Mouse (Mus musculus): Measurements from ENCODE around the gene Dnajc11. TPM values are rescaled to one million over a fixed set of nuclear protein-coding genes. Genes with fewer than 3 reads are reported as not detected.

Dnajc11 gene
- polyA plus RNA-seq, 1 experiment from 2014 or later = 78.4 TPM

GRCm38 (mm10) chr4:151902046-151902688 lies 31.3 kb upstream of the Dnajc11 start:
- H3K27me3 ChIP-seq (replicated peaks; ENCODE audit: control insufficient read depth, insufficient read depth, low read length) = no peaks in the 10 kb centered on the region
- 86% methylated on average over 17 of the region's 17 CpGs for WGBS
- H3K9me3 ChIP-seq (ENCODE audit: control insufficient read depth, low read length) = no peaks in the 10 kb centered on the region
- H3K36me3 ChIP-seq (ENCODE audit: control insufficient read depth, insufficient read depth, low read length) = no peaks in the 10 kb centered on the region
- H3K27ac ChIP-seq (ENCODE audit: low read depth, low read length) = no peak overlapping the region
- H3K4me3 ChIP-seq (ENCODE audit: low read length) = no peak overlapping the region
- no peak overlapping the region for H3K4me2 ChIP-seq (ENCODE audit: low read length)
- ATAC-seq = no peak
- no peak overlapping the region for H3K9ac ChIP-seq (ENCODE audit: low read depth, low read length)
- H3K4me1 ChIP-seq (ENCODE audit: control insufficient read depth, insufficient read depth, low read depth, low read length) = peaks cover 7% of the 10 kb centered on the region

GRCm38 (mm10) chr4:151902689-151903241 lies 30.7 kb upstream of the Dnajc11 start:
- Histone ChIP-seq H3K4me2 (ENCODE audit: low read length) (no peak overlapping the region), H3K4me1 (ENCODE audit: control insufficient read depth, insufficient read depth, low read depth, low read length) (peaks cover 7% of the 10 kb centered on the region), H3K9me3 (ENCODE audit: control insufficient read depth, low read length) (no peaks in the 10 kb centered on the region), H3K36me3 (ENCODE audit: control insufficient read depth, insufficient read depth, low read length) (no peaks in the 10 kb centered on the region), H3K9ac (ENCODE audit: low read depth, low read length) (no peak overlapping the region), H3K27ac (ENCODE audit: low read depth, low read length) (no peak overlapping the region), H3K4me3 (ENCODE audit: low read length) (no peak overlapping the region), H3K27me3 (replicated peaks; ENCODE audit: control insufficient read depth, insufficient read depth, low read length) (no peaks in the 10 kb centered on the region)
- ATAC-seq = no peak
- 66% methylated on average over 14 of the region's 14 CpGs for WGBS

GRCm38 (mm10) chr4:151904098-151904497 lies 29.4 kb upstream of the Dnajc11 start:
- Histone ChIP-seq H3K4me3 (ENCODE audit: low read length) (no peak overlapping the region), H3K4me2 (ENCODE audit: low read length) (no peak overlapping the region), H3K27me3 (replicated peaks; ENCODE audit: control insufficient read depth, insufficient read depth, low read length) (no peaks in the 10 kb centered on the region), H3K27ac (ENCODE audit: low read depth, low read length) (no peak overlapping the region), H3K9me3 (ENCODE audit: control insufficient read depth, low read length) (no peaks in the 10 kb centered on the region), H3K9ac (ENCODE audit: low read depth, low read length) (no peak overlapping the region), H3K36me3 (ENCODE audit: control insufficient read depth, insufficient read depth, low read length) (no peaks in the 10 kb centered on the region), H3K4me1 (ENCODE audit: control insufficient read depth, insufficient read depth, low read depth, low read length) (peaks cover 2% of the 10 kb centered on the region; the same call in 1 of the 2 replicates)
- ATAC-seq = no peak
- 52% methylated on average over 11 of the region's 11 CpGs for WGBS

- no peak overlapping the region for H3K4me2 ChIP-seq (ENCODE audit: low read length)
- ATAC-seq = no peak
- no peak overlapping the region for H3K4me3 ChIP-seq (ENCODE audit: low read length)
- H3K9ac ChIP-seq (ENCODE audit: low read depth, low read length) = no peak overlapping the region
- H3K27ac ChIP-seq (ENCODE audit: low read depth, low read length) = no peak overlapping the region
- no peaks in the 10 kb centered on the region for H3K27me3 ChIP-seq (replicated peaks; ENCODE audit: control insufficient read depth, insufficient read depth, low read length)
- H3K36me3 ChIP-seq (ENCODE audit: control insufficient read depth, insufficient read depth, low read length) = no peaks in the 10 kb centered on the region
- 0 out of 2 replicates have a peak, but pooled peaks cover 2% of the 10 kb centered on the region for H3K4me1 ChIP-seq (ENCODE audit: control insufficient read depth, insufficient read depth, low read depth, low read length)
- H3K9me3 ChIP-seq (ENCODE audit: control insufficient read depth, low read length) = no peaks in the 10 kb centered on the region
- 83% methylated on average over 4 of the region's 4 CpGs for WGBS
Observed at GRCm38 (mm10) chr4:151905621-151906020, 27.9 kb upstream of the Dnajc11 start.

GRCm38 (mm10) chr4:151907577-151908343 lies 25.7 kb upstream of the Dnajc11 start:
- Histone ChIP-seq H3K27ac (ENCODE audit: low read depth, low read length) (no peak overlapping the region), H3K27me3 (replicated peaks; ENCODE audit: control insufficient read depth, insufficient read depth, low read length) (no peaks in the 10 kb centered on the region), H3K4me1 (ENCODE audit: control insufficient read depth, insufficient read depth, low read depth, low read length) (0 out of 2 replicates have a peak, but pooled peaks cover 2% of the 10 kb centered on the region), H3K36me3 (ENCODE audit: control insufficient read depth, insufficient read depth, low read length) (no peaks in the 10 kb centered on the region), H3K9me3 (ENCODE audit: control insufficient read depth, low read length) (no peaks in the 10 kb centered on the region), H3K9ac (ENCODE audit: low read depth, low read length) (no peak overlapping the region), H3K4me3 (ENCODE audit: low read length) (no peak overlapping the region), H3K4me2 (ENCODE audit: low read length) (0 out of 2 replicates have a peak overlapping the region, but pooled peaks have one; percentile 2)
- 70% methylated on average over 26 of the region's 26 CpGs for WGBS
- no peak for ATAC-seq

- no peak overlapping the region for H3K27ac ChIP-seq (ENCODE audit: low read depth, low read length)
- WGBS = 72% methylated on average over 8 of the region's 8 CpGs
- no peaks in the 10 kb centered on the region for H3K9me3 ChIP-seq (ENCODE audit: control insufficient read depth, low read length)
- no peak overlapping the region for H3K9ac ChIP-seq (ENCODE audit: low read depth, low read length)
- 0 out of 2 replicates have a peak, but pooled peaks cover 2% of the 10 kb centered on the region for H3K4me1 ChIP-seq (ENCODE audit: control insufficient read depth, insufficient read depth, low read depth, low read length)
- no peak overlapping the region for H3K4me3 ChIP-seq (ENCODE audit: low read length)
- H3K27me3 ChIP-seq (replicated peaks; ENCODE audit: control insufficient read depth, insufficient read depth, low read length) = no peaks in the 10 kb centered on the region
- H3K36me3 ChIP-seq (ENCODE audit: control insufficient read depth, insufficient read depth, low read length) = no peaks in the 10 kb centered on the region
- no peak for ATAC-seq
- no peak overlapping the region for H3K4me2 ChIP-seq (ENCODE audit: low read length)
Observed at GRCm38 (mm10) chr4:151908809-151909208, 24.7 kb upstream of the Dnajc11 start.

GRCm38 (mm10) chr4:151916271-151916670 lies 17.2 kb upstream of the Dnajc11 start:
- Histone ChIP-seq H3K4me1 (ENCODE audit: control insufficient read depth, insufficient read depth, low read depth, low read length) (no peaks in the 10 kb centered on the region; the same call in 1 of the 2 replicates), H3K4me3 (ENCODE audit: low read length) (no peak overlapping the region), H3K9me3 (ENCODE audit: control insufficient read depth, low read length) (no peaks in the 10 kb centered on the region), H3K27ac (ENCODE audit: low read depth, low read length) (no peak overlapping the region), H3K9ac (ENCODE audit: low read depth, low read length) (no peak overlapping the region), H3K36me3 (ENCODE audit: control insufficient read depth, insufficient read depth, low read length) (no peaks in the 10 kb centered on the region), H3K4me2 (ENCODE audit: low read length) (no peak overlapping the region; the same call in none of the 2 replicates), H3K27me3 (replicated peaks; ENCODE audit: control insufficient read depth, insufficient read depth, low read length) (no peaks in the 10 kb centered on the region)
- WGBS = 53% methylated on average over 10 of the region's 11 CpGs
- no peak for ATAC-seq

GRCm38 (mm10) chr4:151919135-151919840 lies 14.2 kb upstream of the Dnajc11 start:
- Histone ChIP-seq H3K4me1 (ENCODE audit: control insufficient read depth, insufficient read depth, low read depth, low read length) (no peaks in the 10 kb centered on the region; the same call in 1 of the 2 replicates), H3K4me3 (ENCODE audit: low read length) (no peak overlapping the region), H3K9ac (ENCODE audit: low read depth, low read length) (no peak overlapping the region), H3K36me3 (ENCODE audit: control insufficient read depth, insufficient read depth, low read length) (no peaks in the 10 kb centered on the region), H3K9me3 (ENCODE audit: control insufficient read depth, low read length) (no peaks in the 10 kb centered on the region), H3K27ac (ENCODE audit: low read depth, low read length) (no peak overlapping the region), H3K4me2 (ENCODE audit: low read length) (peak overlapping the region; percentile 56; the same call in 1 of the 2 replicates), H3K27me3 (replicated peaks; ENCODE audit: control insufficient read depth, insufficient read depth, low read length) (no peaks in the 10 kb centered on the region)
- WGBS = 71% methylated on average over 20 of the region's 20 CpGs
- ATAC-seq = no peak

All from hindbrain, embryonic 16.5 days (tissue).